Mouse (Mus musculus): Measurements from ENCODE around the gene Clptm1.

DNA sequence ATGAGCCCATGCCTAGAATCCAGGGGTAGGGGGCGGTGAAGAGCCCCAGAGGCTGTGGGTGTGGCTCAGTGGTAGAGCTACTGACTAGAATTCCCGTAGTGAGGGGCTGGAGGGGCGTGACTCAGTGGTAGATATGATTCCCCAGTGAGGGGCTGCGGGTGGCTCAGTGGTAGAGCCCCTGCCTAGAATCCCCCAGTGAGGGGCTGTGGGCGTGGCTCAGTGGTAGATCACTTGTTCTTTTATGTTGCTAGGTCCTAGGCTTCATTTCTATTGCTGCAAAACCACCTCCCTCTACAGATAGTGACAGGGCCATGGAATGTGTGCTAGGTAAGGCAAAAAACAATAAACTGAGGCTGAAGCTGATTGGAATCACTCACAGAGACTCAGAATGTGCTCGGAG is 31.0 kb upstream of the Clptm1 start:
- TF ChIP-seq POLR2A (IDR thresholded peaks at IDR 0.05; ENCODE audit: insufficient read depth, low read depth, low read length), result no peak
- no peak for TF ChIP-seq CTCF (IDR thresholded peaks at IDR 0.05)
- no peak for TF ChIP-seq EP300 (IDR thresholded peaks at IDR 0.05; ENCODE audit: insufficient read depth, low read depth, low read length)
